Comparison of ENCODE assay signal across 7 mouse cellular contexts in the genomic region with DNA sequence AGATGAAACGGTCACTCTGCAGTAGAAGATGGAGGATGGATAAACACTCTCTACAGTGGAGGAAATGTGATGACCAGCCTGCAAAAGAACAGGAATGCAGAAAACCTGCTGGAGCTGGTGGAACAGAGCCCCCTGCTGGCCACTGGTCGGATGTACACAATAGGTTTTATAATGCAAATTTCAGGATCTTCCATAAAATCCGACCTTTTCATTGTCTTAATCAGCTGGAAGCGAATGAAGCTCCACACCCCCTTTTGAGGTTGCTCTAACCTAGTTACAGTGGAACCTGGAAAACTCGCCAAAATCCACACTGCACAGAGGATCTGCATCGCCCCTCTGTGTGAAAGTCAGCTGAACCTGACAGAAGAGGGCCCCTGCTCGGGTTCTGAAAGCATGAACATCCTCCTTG.
DNase-seq lines count a peak whose midpoint lies in the region; TF ChIP-seq lines count a peak whose summit lies in the region.

No protein-coding gene starts in this region.

- H3K9me3 ChIP-seq in ES-E14 (ENCODE audit: control insufficient read depth, insufficient read depth, low read depth, low read length): no peaks in the 10 kb centered on the region
- no peaks in the 10 kb centered on the region for H3K9me3 ChIP-seq in heart, embryonic 10.5 days

- no peak overlapping the region for H3K4me3 ChIP-seq in ES-E14 (ENCODE audit: insufficient read depth in 1 of 2, low read depth in 1 of 2, low read length in 2 of 2, poor library complexity in 1 of 2, severe bottlenecking in 1 of 2)
- H3K4me3 ChIP-seq in heart, embryonic 10.5 days: no peak overlapping the region

- 28% methylated on average over 7 of the region's 7 CpGs for WGBS in heart, embryonic 10.5 days

- H3K36me3 ChIP-seq in ES-E14 (ENCODE audit: control insufficient read depth, insufficient read depth, low read length, poor library complexity, severe bottlenecking): peaks cover 2% of the 10 kb centered on the region; the same call in 1 of the 2 replicates
- H3K36me3 ChIP-seq in heart, embryonic 10.5 days: no peaks in the 10 kb centered on the region

- H3K27ac ChIP-seq in ES-E14 (ENCODE audit: insufficient read depth, low read depth, low read length, poor library complexity, severe bottlenecking): no peak overlapping the region
- H3K27ac ChIP-seq in heart, embryonic 10.5 days: no peak overlapping the region

- no peak overlapping the region for H3K9ac ChIP-seq in ES-E14 (ENCODE audit: insufficient read depth, low read depth, low read length, poor library complexity, severe bottlenecking)

- no peaks in the 10 kb centered on the region for H3K27me3 ChIP-seq in heart, embryonic 10.5 days (ENCODE audit: insufficient read depth, poor library complexity, severe bottlenecking)

- peak; percentile 76 for DNase-seq in ES-E14 (ENCODE audit: low read depth, low spot score)
- DNase-seq in adrenal gland, postnatal 10 days: peak; percentile 81
- peak; percentile 69 for DNase-seq in embryo, embryonic 9.5 days (ENCODE audit: extremely low spot score)
- peak; percentile 80 for DNase-seq in heart, embryonic 10.5 days (ENCODE audit: low spot score)
- DNase-seq in kidney, postnatal 36 days: peak; percentile 44 to 84
- peak; percentile 56 for DNase-seq in lung, postnatal 25 days (ENCODE audit: low spot score)
- DNase-seq in right cerebral cortex, adult 18-20 months: peak; percentile 76

- peaks cover 0 to 6% of the 10 kb centered on the region in 2 experiments; a peak in 2 of 4 replicates for H3K4me1 ChIP-seq in ES-E14 (ENCODE audit: control insufficient read depth in 2 of 2, insufficient read depth in 2 of 2, low read length in 2 of 2, poor library complexity in 1 of 2)
- H3K4me1 ChIP-seq in heart, embryonic 10.5 days: no peaks in the 10 kb centered on the region

- in situ Hi-C loops in ES-E14 (cut with MboI; ENCODE audit: low sequenced_read_pairs in 2 of 2, unreplicated experiment in 2 of 2): no loop called here

TF ChIP-seq in ES-E14, 5 proteins besides CTCF, POLR2A, EP300 and RAD21:
- TF ChIP-seq ZC3H11A (IDR thresholded peaks at IDR 0.05; ENCODE audit: borderline replicate concordance, low read depth, low read length) (peak; percentile 90), ZNF384 (IDR thresholded peaks at IDR 0.05; ENCODE audit: low read depth, low read length) (no peak), HCFC1 (IDR thresholded peaks at IDR 0.05; ENCODE audit: borderline replicate concordance, insufficient read depth, low read length) (no peak), MAFK (IDR thresholded peaks at IDR 0.05; ENCODE audit: insufficient read depth, low read depth, low read length) (no peak), CHD2 (IDR thresholded peaks at IDR 0.05; ENCODE audit: low read depth, low read length) (no peak)
